Mouse (Mus musculus) midbrain, embryonic 11.5 days (tissue): ENCODE measurements around the gene Sms. TPM values are rescaled to one million over a fixed set of nuclear protein-coding genes. Genes with fewer than 3 reads are reported as not detected.

ENCODE experiments used
- ATAC-seq: fragments of 200-750 bp; cut with Nextera tagmentation; 2 replicates; pipeline ENCODE4 v1.8.0; 2017; ENCODE audit warnings: moderate TSS enrichment, moderate library complexity; ENCODE audit not compliant: low FRiP score
- DNase-seq: peaks from one replicate; pipeline ENCODE4 v3.0.0; 2015; ENCODE audit warnings: low spot score; ENCODE audit errors: missing footprints
- H3K27ac ChIP-seq: fragments of 300-500 bp; sonication (generic); 2 replicates; pipeline ENCODE4 v1.5.1; 2014; ENCODE audit warnings: low read depth, low read length
- H3K27me3 ChIP-seq: fragments of 300-500 bp; sonication (generic); 2 replicates; pipeline ENCODE4 v1.6.1; 2014; ENCODE audit warnings: mild to moderate bottlenecking, low read length, moderate library complexity, mixed read lengths; ENCODE audit not compliant: control insufficient read depth, insufficient read depth
- H3K36me3 ChIP-seq: fragments of 300-500 bp; sonication (generic); 2 replicates; pipeline ENCODE4 v1.6.1; 2014; ENCODE audit warnings: mild to moderate bottlenecking, low read length, moderate library complexity, mixed read lengths; ENCODE audit not compliant: control insufficient read depth, insufficient read depth
- H3K4me1 ChIP-seq: fragments of 300-500 bp; sonication (generic); 2 replicates; pipeline ENCODE4 v1.6.1; 2014; ENCODE audit warnings: low read length; ENCODE audit not compliant: control insufficient read depth, insufficient read depth
- H3K4me2 ChIP-seq: fragments of 300-500 bp; sonication (generic); 2 replicates; pipeline ENCODE4 v1.6.1; 2014; ENCODE audit warnings: mild to moderate bottlenecking, moderate library complexity
- H3K4me3 ChIP-seq: fragments of 300-500 bp; sonication (generic); 2 replicates; pipeline ENCODE4 v1.5.1; 2014; ENCODE audit warnings: low read depth, low read length
- H3K9ac ChIP-seq: fragments of 300-500 bp; sonication (generic); 2 replicates; pipeline ENCODE4 v1.6.1; 2014; ENCODE audit warnings: low read length
- H3K9me3 ChIP-seq: fragments of 300-500 bp; sonication (generic); 2 replicates; pipeline ENCODE4 v1.6.1; 2016; ENCODE audit warnings: low read length; ENCODE audit not compliant: control insufficient read depth
- WGBS: fragments of 180-500 bp; shearing (Covaris S2); extraction: QIAGEN DNeasy Blood & Tissue Kit; methylation state at CpG from one replicate; pipeline ENCODE4 v1.1.7; 2014; 5-methylcytosine and 5-hydroxymethylcytosine counted together
- polyA plus RNA-seq: library from polyadenylated mRNA; unstranded; fragments of >200 nt; fragmentation: Nextera tagmentation; extraction: Ambion mirVana; gene quantifications from 2 replicates; pipeline ENCODE4 v1.2.1, GENCODE M21; 2014

The Sms gene
- 112 and 118 TPM in 2 replicates for polyA plus RNA-seq

DNA sequence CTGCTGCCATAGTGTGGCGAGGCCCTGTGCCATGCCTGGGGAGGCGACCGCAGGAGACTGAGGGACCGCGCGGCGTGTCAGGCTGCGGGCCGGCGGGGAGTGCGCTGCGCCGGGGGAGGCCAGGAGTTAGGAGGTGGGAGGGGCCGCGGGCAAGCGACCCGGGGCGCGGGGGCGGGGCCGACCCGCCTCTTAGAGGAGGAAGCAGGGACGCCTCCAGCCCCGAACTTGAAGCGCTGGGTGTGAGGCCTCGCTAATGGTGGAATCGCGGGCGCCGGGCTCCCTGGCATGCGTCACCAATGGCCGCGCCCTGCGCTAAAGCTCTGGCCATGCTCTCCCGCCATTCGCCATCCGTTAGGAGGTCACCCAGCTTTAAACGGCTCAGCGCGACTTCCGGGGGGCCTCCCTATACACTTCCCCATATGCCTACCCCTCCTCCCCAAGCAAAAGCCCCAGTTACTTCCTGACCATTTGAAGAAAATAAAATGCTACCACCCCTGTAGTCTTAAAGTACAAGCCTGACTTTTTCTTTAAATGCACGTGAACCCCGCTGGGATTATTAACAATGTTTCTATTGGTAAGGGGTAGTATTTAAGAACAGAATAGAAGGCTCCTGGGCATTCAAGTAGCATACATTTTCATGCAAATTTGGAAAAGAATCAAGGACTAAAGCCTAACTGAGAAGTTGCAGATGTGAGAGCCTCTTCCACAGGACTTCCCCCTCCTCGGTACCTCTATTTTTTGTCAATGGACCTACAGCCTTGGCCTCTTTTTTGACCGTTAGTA lies at the start of gene Sms:
Gene Sms (minus strand): TSS at position 344 of the 783 bp plus-strand sequence.
- Histone ChIP-seq H3K9ac (peak within 1 kb of the TSS; percentile 87), H3K4me3 (peak within 1 kb of the TSS; percentile 61), H3K27me3 (no peaks in the 10 kb centered on the region), H3K9me3 (no peaks in the 10 kb centered on the region), H3K36me3 (no peaks in the 10 kb centered on the region), H3K4me1 (peaks cover 6% of the 10 kb centered on the region; the same call in 1 of the 2 replicates), H3K27ac (peak within 1 kb of the TSS; percentile 80), H3K4me2 (peak within 1 kb of the TSS; percentile 44)
- 13% methylated on average over 38 of the region's 45 CpGs for WGBS
- DNase-seq (peak; percentile 94), ATAC-seq (peak; percentile 90)

DNA sequence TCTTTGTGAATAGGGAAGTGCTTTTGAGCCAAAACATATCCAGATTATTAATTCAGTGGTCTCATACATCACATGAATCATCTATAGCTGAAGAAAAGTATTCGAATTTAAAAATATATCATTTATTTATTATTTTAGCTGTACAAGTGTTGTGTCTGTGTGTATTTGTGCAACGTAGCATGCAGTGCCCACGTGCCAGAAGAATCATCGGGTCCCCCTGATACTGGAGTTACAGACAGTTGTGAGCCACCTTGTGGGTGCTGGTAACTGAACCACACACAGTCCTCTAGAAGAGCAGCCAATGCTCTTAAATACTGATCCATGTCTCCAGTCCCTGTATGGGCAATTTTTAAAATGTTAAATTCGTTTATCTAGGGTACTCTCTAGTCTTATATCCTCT lies 14.3 kb upstream of the Sms start:
- ATAC-seq (no peak), DNase-seq (no peak)
- H3K27ac ChIP-seq = no peak overlapping the region
- WGBS = 72% methylated on average over 5 of the region's 5 CpGs
- H3K36me3 ChIP-seq = no peaks in the 10 kb centered on the region
- no peaks in the 10 kb centered on the region for H3K27me3 ChIP-seq
- no peak overlapping the region for H3K4me2 ChIP-seq
- H3K4me1 ChIP-seq = no peaks in the 10 kb centered on the region
- H3K9ac ChIP-seq = no peak overlapping the region
- H3K9me3 ChIP-seq = no peaks in the 10 kb centered on the region
- no peak overlapping the region for H3K4me3 ChIP-seq

DNA sequence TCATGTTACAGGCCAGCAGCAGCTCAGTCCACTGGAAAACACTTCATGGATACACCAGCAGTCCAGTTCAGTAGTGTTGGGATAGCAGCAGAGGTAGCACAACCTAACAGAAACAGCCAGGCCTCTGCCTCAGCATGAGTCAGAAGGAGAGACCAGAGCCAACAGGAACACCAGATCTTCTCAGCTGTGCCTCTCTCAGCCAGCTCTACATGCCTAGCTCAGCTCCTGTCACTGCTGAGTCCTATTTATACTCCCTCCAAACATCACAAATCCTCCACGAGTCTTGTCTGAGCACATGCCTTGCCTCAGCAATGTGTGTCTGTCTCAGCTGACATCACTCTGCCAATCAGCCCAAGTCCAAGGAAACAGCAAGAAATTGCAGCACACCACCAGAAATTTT lies 12.4 kb upstream of the Sms start:
- no peaks in the 10 kb centered on the region for H3K4me1 ChIP-seq
- H3K36me3 ChIP-seq = no peaks in the 10 kb centered on the region
- no peaks in the 10 kb centered on the region for H3K9me3 ChIP-seq
- no peak overlapping the region for H3K4me3 ChIP-seq
- no peaks in the 10 kb centered on the region for H3K27me3 ChIP-seq
- H3K27ac ChIP-seq = no peak overlapping the region
- no peak overlapping the region for H3K4me2 ChIP-seq
- WGBS = 76% methylated on average over 1 of the region's 1 CpGs
- ATAC-seq (no peak), DNase-seq (no peak)
- H3K9ac ChIP-seq = no peak overlapping the region

DNA sequence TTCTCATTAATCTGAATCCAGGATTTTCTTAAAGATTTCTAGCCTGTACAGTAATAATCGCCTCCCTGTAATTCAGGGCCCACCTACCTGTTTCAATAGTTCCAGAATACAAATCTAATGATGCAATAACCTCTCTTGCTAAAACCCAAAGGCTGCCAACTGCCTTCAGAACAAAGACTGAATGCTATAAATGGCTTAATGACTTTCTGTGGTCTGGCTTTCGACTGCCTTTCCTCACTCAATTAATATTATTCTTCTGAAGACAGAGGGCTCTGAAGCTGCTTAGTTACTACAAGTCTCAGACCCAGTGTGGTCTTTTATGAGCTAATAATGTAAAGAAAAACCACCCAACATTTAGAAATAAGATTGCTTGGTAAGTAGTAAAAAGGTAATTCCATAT lies 9.8 kb upstream of the Sms start:
- WGBS = 81% methylated on average over 2 of the region's 2 CpGs
- Histone ChIP-seq H3K4me2 (no peak overlapping the region), H3K4me3 (no peak overlapping the region)

DNA sequence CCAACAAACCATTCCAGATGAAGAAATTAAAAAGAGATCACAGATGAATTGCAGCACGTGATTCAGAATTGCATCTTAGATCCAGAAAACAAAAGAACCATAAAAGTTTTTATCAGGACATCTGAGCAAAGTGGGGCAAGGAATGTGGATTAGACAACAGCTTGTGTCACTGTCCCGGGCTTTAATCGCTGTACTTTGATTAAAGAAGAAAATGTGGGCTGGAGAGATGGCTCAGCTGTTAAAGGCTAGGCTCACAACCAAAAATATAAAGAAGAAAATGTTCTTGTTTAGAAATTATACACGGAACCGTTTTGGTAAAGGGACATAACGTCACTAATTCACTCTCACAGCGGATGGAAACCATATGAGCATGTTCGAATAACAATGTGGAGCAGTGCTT lies 7.9 kb upstream of the Sms start:
- no peak for ATAC-seq
- H3K4me3 ChIP-seq = no peak overlapping the region
- no peak for DNase-seq
- H3K27ac ChIP-seq = no peak overlapping the region
- H3K27me3 ChIP-seq = no peaks in the 10 kb centered on the region
- no peak overlapping the region for H3K4me2 ChIP-seq
- no peaks in the 10 kb centered on the region for H3K4me1 ChIP-seq
- no peaks in the 10 kb centered on the region for H3K9me3 ChIP-seq
- H3K9ac ChIP-seq = no peak overlapping the region
- 83% methylated on average over 8 of the region's 8 CpGs for WGBS
- H3K36me3 ChIP-seq = no peaks in the 10 kb centered on the region

More for the DNA sequence above, 9.8 kb upstream of the Sms start:
- Histone ChIP-seq H3K27ac (no peak overlapping the region), H3K4me1 (no peaks in the 10 kb centered on the region), H3K36me3 (no peaks in the 10 kb centered on the region), H3K9me3 (no peaks in the 10 kb centered on the region), H3K27me3 (no peaks in the 10 kb centered on the region), H3K9ac (no peak overlapping the region)
- DNase-seq (no peak), ATAC-seq (no peak)

DNA sequence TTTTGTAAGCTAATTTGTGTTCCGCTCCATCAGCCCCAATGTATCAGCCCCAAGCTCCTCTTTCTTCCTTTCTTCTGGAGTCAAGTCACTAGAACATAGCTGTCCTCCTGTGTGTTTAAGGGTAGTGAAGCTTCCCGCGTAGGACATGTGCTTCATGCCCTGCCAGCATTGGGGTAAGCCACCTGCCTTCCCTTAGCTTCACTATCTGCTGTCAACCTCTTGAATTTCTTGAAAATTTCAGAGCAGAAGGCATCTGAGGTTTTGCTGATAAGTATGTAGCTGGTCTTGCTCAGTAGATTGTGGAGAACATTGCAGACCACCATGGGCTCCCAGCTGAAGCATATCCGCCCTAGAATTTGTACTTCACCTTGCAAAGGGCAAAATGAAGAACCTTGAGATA lies 1.1 kb upstream of the Sms start:
- Histone ChIP-seq H3K9ac (no peak overlapping the region), H3K4me1 (peaks cover 6% of the 10 kb centered on the region; the same call in 1 of the 2 replicates), H3K36me3 (no peaks in the 10 kb centered on the region), H3K4me3 (no peak overlapping the region), H3K9me3 (no peaks in the 10 kb centered on the region), H3K4me2 (no peak overlapping the region), H3K27me3 (no peaks in the 10 kb centered on the region), H3K27ac (0 out of 2 replicates have a peak overlapping the region, but pooled peaks have one; percentile 80)
- no peak for DNase-seq
- ATAC-seq = no peak
- WGBS = 84% methylated on average over 4 of the region's 4 CpGs

- Histone ChIP-seq H3K36me3 (no peaks in the 10 kb centered on the region), H3K9me3 (no peaks in the 10 kb centered on the region), H3K4me1 (peaks cover 6% of the 10 kb centered on the region; the same call in 1 of the 2 replicates), H3K9ac (peak overlapping the region; percentile 87), H3K27ac (peak overlapping the region; percentile 80), H3K4me3 (peak overlapping the region; percentile 61), H3K4me2 (peak overlapping the region; percentile 44), H3K27me3 (no peaks in the 10 kb centered on the region)
- 20% methylated on average over 41 of the region's 104 CpGs for WGBS
- peak; percentile 78 for ATAC-seq
- peak; percentile 92 for DNase-seq
Measured at GRCm38 (mm10) chrX:157491145-157491935, 747 bp downstream of the Sms start.

- Histone ChIP-seq H3K4me2 (peak overlapping the region; percentile 44), H3K27me3 (no peaks in the 10 kb centered on the region)
- DNase-seq = peak; percentile 90
Measured at GRCm38 (mm10) chrX:157490769-157491144, 1.3 kb downstream of the Sms start.

More at GRCm38 (mm10) chrX:157490769-157491144, 1.3 kb downstream of the Sms start:
- H3K9ac ChIP-seq = peak overlapping the region; percentile 87
- no peaks in the 10 kb centered on the region for H3K9me3 ChIP-seq
- peaks cover 6% of the 10 kb centered on the region; the same call in 1 of the 2 replicates for H3K4me1 ChIP-seq
- no peaks in the 10 kb centered on the region for H3K36me3 ChIP-seq
- ATAC-seq = no peak
- 22% methylated on average over 12 of the region's 12 CpGs for WGBS
- H3K4me3 ChIP-seq = peak overlapping the region; percentile 61
- H3K27ac ChIP-seq = peak overlapping the region; percentile 80; the same call in 1 of the 2 replicates
